Mouse (Mus musculus): ENCODE data around the gene Serpinb9d. TPM values are rescaled to one million over a fixed set of nuclear protein-coding genes. Genes with fewer than 3 reads are reported as not detected.

Serpinb9d gene
- polyA plus RNA-seq (2014; fragmentation: Illumina TruSeq; extraction: RNeasy Lipid Tissue Mini Kit (QIAGEN cat#74804); ENCODE audit: low read depth, low replicate concordance) = not detected

GRCm38 (mm10) chr13:33192659-33193058 lies at the start of gene Serpinb9d:
Serpinb9d (plus strand) TSS chr13:33192959.

GRCm38 (mm10) chr13:33159642-33160041 lies 33.1 kb upstream of the Serpinb9d start, which contains the start of gene Serpinb9c:
Serpinb9c (minus strand) TSS chr13:33159742.

GRCm38 (mm10) chr13:33249312-33249711 lies 56.6 kb downstream of the Serpinb9d start, which contains the start of gene Serpinb9e:
Serpinb9e (plus strand) TSS chr13:33249612.

Other genes starting within 250 kb of the Serpinb9d start
- gene Serpinb6b, start 227.8 kb upstream of the Serpinb9d start, polyA plus RNA-seq (2014; fragmentation: Illumina TruSeq; extraction: RNeasy Lipid Tissue Mini Kit (QIAGEN cat#74804); ENCODE audit: low read depth, low replicate concordance) = 16.3 TPM
- 26.2 TPM for gene Serpinb9, start 189.7 kb upstream of the Serpinb9d start, polyA plus RNA-seq (2014; fragmentation: Illumina TruSeq; extraction: RNeasy Lipid Tissue Mini Kit (QIAGEN cat#74804); ENCODE audit: low read depth, low replicate concordance)
- 0.15 TPM for gene Serpinb9b, start 165.5 kb upstream of the Serpinb9d start, polyA plus RNA-seq (2014; fragmentation: Illumina TruSeq; extraction: RNeasy Lipid Tissue Mini Kit (QIAGEN cat#74804); ENCODE audit: low read depth, low replicate concordance)
- 1.6 TPM for gene Serpinb1b, start 114.4 kb upstream of the Serpinb9d start, polyA plus RNA-seq (2014; fragmentation: Illumina TruSeq; extraction: RNeasy Lipid Tissue Mini Kit (QIAGEN cat#74804); ENCODE audit: low read depth, low replicate concordance)
- gene Serpinb9c, start 33.2 kb upstream of the Serpinb9d start, polyA plus RNA-seq (2014; fragmentation: Illumina TruSeq; extraction: RNeasy Lipid Tissue Mini Kit (QIAGEN cat#74804); ENCODE audit: low read depth, low replicate concordance) = not detected
- not detected for gene Serpinb9e, start 56.7 kb downstream of the Serpinb9d start, polyA plus RNA-seq (2014; fragmentation: Illumina TruSeq; extraction: RNeasy Lipid Tissue Mini Kit (QIAGEN cat#74804); ENCODE audit: low read depth, low replicate concordance)
- gene Serpinb9f, start 131.1 kb downstream of the Serpinb9d start, polyA plus RNA-seq (2014; fragmentation: Illumina TruSeq; extraction: RNeasy Lipid Tissue Mini Kit (QIAGEN cat#74804); ENCODE audit: low read depth, low replicate concordance) = not detected
- not detected for gene Gm11397, start 202.8 kb downstream of the Serpinb9d start, polyA plus RNA-seq (2014; fragmentation: Illumina TruSeq; extraction: RNeasy Lipid Tissue Mini Kit (QIAGEN cat#74804); ENCODE audit: low read depth, low replicate concordance)